Mouse (Mus musculus) left cerebral cortex, adult 8-10 months (tissue): Measurements from ENCODE around the gene Gm11032. TPM values are rescaled to one million over a fixed set of nuclear protein-coding genes. Genes with fewer than 3 reads are reported as not detected.
"Not testable (repeated sequence)": the region's sequence is repeated elsewhere in the genome, so short reads cannot be mapped to it uniquely, and the experiment has no call there.

Source experiments
- DNase-seq, 2 experiments: peaks; one replicate each; pipeline ENCODE4 v3.0.0; 2022; ENCODE audit warnings: low spot score in 2 of 2
- total RNA-seq, 4 experiments: library from RNA; stranded (reverse); gene quantifications; 2 replicates each; pipeline ENCODE4 v1.2.4; 2022

Gm11032 gene
- not detected for total RNA-seq

DNA sequence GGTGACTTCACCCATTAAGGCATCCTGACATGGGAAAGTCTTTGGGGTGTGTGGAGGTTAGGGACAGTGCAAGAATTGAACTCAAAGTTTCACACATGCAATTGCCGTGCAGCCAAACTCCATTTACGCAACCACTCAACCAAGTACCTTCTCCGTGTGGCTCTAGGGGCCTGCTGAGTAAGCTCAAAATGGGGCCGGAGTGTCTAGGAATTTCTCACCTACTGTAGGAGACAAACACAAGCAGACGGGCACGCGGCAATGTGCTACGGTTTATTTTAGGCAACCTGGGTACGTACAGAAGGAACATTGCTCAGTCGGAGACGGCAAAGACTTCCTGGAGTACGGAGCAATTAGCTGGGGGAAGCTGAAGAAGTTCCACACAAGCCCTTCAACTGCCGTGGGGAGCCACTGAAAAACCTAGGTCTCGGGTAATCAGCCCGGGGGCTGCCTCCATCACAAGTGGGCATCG, at the start of gene Gm11032:
Gene Gm11032, plus strand, starts transcription at position 51 of the 469 bp plus-strand sequence.
- DNase-seq = peak in 1 of 2 experiments; percentile 39

DNA sequence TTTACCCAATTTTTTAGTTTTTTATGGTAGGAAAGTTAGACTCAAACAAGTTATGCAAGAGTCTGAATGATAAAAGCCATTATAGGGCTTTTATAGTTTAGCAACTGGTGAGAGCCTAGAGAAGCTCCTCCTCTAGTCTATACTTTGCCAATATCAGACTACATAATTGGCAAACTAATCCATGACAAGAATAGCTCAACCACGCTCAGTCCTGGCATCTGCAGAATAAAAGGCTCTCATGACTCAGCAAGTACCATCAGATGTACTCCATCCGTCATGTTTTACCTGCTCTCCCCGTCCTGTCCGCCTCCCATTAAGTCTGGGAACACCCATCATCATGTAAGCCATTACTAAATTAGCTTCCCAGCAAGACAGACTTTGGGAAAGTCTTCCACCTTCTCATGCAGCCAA, 48.4 kb upstream of the Gm11032 start:
- peak in 1 of 2 experiments; percentile 35 for DNase-seq

DNA sequence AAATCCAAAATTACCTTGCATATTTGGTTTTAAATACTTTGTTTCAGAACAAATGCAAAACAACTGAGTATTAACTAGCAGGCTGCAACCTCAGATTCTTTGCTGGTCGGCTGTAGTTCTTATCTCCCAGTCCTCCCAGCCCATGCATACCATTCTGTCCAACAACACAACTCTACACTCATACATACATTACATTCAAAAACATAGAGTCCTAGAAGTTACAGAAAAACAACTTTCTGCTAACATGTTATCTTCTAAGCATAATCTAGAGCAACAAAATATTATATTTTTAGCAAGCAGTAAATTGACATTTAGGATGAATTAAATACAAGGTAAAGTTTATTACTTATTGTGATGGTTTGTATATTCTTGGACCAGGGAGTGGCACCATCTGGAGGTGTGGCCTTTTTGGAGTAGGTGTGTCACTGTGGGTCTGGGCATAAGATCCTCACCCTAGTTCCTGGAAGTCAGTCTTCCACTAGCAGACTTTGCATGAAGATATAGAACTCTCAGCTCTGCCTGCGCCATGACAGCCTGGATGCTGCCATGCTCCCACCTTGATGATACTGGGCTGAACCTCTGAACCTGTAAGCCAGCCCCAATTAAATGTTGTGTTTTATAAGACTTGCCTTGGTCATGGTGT, 43.7 kb upstream of the Gm11032 start:
- DNase-seq = not testable (repeated sequence)

DNA sequence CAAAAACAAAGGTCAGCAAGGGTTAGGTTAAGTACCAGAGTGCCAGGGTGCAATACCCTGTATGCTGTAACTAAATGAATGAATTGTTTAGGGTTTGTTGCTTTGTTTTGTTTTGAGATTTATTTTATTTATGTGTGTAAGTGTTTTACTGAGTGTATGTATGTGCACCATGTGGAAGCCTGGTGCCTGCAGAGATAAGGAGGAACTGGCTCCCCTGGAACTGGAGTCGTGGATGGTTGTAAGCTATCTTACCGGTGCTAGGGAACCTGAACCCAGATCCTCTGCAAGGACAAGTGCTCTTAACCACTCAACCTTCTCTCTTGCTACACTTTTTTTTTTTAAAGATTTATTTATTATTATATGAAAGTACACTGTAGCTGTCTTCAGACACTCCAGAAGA, 42.8 kb upstream of the Gm11032 start:
- no peak for DNase-seq

DNA sequence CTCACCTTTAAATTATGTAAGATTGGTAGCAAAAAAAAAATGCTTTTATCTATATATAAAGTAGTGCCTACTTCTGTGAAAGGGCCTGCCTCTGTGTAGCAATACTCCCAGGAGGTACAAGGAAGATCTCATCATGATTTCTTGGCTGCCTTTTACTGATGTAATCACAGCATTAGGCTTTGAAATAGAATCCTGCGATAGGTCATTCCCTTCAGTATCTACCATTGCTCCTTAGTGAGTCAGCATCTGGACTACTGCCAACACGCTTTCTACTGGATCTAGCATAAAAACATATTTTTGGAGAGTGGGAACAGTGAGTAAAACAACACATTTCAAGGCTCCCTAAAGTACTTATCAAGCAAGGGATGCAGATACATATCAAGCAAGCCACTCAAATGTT, 41.2 kb upstream of the Gm11032 start:
- peak in 1 of 2 experiments; percentile 34 for DNase-seq

DNA sequence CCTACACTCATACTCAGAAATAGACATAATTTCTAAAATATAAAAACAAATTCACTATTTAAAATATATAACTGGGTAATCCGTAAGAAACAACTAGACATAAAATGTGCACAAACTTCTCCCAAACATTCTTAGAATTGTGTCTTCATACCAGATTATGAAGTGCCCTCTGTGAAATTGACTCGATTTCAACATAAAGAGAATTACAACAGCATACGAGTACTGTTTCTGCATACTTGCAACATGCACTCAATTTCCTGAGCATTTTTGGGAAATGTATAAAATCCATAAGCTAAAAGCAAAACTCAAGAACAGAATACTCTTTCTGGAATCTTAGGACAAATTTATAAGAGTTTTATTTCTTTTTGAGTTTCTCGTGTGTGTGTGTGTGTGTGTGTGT, 28.1 kb upstream of the Gm11032 start:
- DNase-seq = no peak

DNA sequence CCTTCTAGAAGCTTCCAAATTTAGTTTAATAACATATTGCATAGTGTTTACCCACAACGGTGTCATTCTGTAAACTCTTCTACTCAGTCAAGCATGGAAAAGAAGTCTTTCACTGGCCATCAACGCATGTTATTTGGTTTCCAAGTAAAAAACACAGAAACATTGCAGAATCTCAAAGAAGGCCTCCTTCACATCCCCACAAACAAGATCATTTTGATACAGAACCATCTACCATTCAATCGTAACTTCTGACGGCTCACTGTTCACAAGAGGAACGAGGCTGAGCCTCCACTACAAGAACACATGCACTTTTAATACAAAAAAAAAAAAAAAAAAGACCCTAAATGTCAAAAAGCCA, 26.4 kb upstream of the Gm11032 start:
- DNase-seq = no peak

DNA sequence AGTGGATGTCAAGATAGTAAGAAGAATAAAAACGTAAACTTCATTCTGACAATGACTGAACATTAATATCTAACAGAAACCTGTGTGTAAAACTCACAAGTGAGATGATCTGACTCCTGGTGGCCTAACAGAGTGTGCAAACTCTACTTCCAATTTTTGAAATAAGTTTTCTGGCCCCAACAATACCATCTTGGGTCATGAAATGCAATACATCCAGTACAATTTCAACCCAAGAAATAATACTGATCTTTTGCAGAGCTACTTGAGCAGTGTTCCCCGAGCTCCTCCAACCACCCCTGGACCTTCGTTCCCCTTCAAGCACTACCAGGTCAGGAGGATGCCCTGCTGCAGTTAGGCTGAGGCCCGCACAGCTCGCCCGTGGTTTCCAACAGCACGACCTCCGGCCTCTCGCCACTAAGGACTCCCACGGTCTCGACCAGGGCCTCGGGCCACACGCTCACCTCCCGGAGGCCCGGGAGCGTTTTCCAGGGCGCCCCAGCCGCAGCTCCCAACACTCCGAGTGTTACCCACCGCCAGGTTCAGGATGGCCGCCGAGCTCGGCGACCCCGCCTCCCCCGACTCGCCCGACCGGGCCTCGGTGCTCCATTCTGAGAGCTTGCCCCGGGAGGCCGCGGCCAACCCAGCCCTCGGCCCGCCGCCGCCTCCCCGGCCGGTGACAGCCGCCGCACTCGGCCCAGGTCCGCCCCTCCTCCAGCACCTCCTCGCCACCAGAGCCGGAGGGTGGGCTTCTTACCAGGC, 25.8 kb upstream of the Gm11032 start:
- DNase-seq = peak; percentile 17 to 33

DNA sequence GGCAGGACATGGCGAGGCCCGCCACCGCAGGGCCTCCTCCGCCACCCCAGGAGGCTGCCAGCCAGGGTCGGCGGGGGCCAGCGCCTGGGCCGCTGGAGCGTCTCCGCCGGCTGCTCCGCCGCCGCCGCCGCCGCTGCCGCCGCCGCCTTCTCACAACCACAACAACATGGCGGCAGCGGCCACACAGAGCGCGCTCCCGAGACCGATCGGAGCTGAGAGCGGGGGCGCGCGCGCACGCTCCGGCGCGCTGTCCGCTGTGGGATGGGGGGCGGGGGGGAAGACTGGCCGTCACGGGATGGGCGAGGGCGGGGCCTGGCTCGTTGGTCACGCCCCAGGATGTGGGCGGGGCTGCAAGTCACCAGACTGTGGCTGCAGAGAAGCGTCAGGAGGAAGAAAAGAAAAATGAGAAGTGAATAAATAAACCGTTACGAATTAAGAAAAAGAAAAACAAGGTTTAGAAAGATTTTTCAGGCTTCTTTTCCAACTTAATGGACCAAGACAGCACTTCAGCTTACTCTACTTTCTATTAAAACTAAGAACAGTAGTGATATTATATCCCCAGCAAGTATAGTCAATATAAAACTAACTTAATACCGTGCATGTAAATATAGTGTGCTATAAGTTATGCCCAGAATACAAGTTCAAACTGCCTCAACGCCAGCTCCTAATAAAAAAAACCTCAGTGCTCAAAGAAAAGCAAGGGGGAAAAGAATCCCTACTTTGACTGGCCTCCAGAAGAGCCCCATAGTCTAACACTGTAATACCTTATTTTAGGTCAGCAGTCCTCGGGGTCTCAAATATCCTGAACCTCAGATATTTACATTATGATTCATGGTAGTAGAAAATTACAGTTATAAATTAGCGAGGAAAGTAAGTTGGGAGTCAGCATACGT, 25.0 kb upstream of the Gm11032 start, which contains the start of gene Mtmr3:
Gene Mtmr3, minus strand, starts transcription at position 256 of the 893 bp plus-strand sequence.
- peak; percentile 69 to 90 for DNase-seq

DNA sequence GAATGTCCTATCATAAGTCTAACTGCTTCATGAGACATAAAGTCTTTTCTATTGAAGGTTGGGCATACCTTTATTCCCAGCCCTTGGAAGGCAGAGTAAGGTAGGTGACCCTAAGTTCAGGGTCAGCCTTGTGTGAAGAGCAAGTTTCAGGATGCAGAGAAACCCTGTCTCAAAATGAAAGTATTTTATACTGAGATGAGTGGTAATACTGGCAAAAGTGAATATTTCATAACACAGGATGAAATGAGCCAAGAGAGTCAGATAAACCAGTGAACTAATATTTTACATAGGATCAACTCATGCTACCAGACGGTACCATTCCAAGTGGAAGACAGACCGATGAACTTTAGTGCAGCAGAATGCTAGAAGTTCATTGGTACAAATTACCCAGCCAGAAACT, 21.5 kb upstream of the Gm11032 start:
- no peak for DNase-seq

DNA sequence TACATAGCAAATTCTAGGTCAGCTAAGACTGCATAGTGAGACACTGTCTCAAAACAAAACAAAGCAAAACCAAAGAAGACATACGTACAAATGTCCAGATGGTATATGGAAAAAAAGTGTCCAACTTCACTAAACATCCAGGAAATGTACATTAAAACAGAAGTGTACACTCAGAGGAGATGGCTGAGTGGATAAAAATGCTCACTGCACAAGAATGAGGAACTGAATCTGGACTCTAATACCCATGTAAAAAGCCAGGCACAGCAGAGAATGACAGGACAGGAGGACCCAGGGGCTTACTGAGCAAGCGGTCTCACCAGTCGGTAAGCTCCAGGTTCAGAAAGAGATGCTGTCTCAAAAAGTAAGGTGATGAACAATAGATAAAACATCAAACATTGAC, 20.0 kb upstream of the Gm11032 start:
- no peak for DNase-seq

DNA sequence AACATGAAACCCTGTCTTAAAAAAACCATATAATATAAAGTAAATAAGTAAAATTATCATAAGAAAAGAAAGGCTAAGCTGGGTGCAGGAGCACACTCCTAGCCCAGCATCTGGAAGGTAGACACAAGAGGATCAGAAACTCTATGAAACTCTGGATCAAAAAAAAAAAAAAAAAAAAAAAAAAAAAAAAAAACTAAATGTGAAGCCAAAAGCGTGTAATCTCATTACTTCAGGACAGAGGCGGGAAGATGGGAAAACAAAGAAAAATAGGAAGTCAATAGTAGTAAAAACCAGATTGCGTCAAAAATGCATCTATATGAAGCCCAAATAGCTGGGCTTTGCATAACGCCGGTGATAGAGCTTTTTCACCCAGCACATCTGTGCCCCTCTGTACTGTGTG, 18.0 kb upstream of the Gm11032 start:
- no peak for DNase-seq

DNA sequence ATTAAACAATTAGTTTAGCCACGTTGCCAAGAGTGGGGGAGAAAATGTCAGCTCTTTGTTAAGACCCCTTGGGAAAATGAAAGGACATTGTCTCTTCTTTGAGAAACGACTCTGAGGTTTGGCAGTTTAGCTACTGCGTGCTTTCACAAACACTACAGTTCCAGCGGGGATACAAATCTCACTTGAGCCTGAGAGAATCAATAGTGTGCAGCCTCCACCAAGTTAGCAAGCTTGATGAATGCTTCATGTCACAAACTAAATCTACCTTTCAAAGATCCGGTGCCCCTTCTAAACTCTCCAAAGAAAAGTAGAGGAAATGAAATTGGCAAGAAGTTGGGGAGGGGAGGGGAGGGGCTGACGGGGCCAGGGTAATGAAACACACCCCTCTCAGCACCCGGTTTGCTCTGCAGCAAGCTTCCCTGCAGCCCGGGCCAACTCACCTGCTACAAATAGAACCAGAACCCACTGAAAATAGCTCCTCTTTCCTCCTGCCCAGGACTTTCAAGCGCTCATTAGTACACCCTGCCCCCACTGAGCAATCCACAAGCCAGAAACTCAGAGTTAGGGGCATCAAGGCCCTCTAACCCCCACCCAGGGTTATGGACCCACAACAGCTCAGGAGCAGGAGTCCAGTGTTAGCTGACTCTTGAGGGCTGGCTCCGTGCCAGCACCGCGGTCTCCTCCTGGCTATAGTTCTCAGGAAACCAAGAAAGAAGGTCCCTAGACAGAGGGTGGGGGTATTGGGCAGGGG, 17.0 kb upstream of the Gm11032 start:
- DNase-seq = no peak

DNA sequence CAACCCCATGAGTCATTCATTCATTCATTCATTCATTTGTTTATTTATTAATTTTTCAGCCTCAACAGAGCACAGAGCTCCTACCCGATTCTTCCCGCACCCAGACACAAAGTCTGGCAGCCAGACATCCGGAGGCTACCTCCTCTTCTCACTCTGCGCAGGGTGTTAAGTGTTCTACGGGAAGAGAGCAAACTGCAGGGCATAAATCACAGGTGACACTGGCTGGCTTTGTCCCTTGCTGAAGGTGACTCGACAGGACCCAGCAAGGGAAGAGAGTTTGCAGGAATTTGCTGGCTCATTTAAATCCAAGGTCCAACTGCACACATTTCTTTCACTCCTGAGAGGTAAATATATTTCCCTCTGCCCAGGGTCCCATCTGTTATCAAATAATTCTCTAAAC, 15.4 kb upstream of the Gm11032 start:
- no peak for DNase-seq

DNA sequence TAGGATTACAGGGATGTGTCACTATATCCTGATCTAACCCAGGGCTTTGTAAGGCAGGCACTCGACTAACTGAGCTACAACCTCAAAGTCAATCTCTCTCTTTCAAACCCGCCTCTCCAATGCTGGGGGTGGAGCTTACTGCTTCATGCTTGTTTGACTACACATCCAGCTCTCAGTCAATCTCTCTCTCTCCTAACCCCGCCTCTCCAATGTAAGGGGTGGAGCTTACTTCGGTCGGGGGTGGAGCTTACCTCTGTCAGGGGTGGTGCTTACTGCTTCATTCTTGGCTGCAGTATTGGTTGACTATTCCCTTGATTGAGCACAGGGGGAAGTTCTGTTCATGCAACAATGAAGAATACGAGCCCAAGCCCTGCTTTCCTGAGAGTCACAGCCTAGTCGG, 14.5 kb upstream of the Gm11032 start:
- DNase-seq = no peak

DNA sequence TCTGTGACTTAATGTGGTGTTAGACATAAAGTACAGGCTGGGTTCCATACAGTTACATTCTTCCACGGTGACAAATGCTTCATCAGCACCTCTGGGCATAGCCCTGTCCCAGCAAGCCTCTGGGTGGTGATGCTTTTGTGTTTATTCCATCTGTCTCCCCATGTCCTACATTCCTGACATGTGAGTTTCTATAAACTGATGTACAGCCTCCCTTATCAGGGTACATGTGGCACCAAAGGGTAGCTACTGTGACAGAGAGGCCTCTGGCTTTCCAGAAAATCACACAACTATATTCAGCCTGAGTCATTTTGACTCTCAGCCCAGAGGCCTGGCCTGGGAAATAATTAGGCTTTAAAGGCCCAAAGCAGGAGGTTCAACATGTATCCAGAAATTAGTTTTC, 13.3 kb upstream of the Gm11032 start:
- DNase-seq = no peak

DNA sequence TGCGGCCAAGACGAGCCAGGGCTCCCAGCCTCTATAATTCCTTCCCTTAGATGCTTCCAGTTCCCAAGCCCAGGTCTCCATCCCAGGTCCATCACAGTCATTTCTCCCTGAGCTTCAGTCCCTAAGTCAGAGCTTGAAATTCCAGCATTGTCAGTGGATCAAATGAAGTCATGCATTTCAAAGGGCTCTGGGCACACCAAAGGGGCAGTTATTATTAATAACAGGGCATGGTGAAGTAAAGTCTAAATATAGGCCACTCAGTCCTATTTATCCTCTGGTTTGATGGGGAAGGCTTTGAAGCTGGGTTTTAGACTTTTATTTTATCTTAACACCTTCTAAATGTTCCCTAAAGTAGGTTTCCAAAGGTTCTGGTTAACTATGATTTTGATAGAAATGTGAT, 8.0 kb upstream of the Gm11032 start:
- DNase-seq = no peak

DNA sequence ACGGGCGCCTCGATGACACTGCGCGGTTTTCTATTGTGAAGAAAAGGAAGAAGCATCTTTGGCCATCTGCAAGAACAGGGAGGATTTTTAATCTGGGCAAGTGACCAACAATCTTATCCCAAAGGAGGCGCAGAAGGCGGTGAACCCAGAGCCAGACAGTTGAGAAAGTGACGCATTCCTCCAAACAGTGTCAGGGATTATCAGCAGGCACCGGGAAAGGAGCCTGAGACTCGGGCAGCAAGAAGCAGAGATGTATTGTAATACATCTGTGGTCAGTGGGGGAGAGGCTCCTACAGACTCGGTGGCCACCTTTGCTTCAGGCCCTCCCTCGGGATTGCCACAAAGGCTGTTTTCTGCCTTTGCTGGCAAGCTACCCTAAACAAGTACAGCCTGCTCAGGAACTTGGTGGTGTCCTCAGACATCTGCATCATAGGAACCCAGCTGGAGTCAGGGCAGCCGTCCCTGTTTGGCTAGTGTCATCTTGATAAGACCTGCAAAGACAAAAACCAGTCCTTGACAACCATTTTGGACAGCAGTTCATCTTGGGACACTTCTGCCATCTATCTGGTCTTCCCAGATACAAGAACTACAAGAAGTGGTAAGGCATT, 738 bp downstream of the Gm11032 start:
- DNase-seq = no peak

DNA sequence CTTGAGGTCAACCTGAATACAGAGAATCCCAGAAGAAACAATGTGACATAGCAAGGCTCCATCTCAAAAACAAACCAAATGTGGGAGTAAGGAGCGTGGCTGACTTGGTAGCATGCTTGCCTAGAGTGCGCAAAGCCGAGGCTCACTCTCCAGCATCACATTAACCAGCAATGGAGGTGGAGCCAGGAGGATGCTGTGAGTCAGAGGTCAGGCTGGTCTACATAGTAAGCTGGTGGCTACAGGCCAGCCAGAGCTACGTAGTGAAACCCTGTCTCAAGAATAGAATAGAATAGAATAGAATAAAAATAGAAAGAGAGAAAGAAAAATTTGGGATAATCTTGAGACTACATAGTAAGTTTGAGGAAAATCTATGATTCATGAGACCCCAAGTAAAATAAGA, 2.0 kb downstream of the Gm11032 start:
- no peak for DNase-seq

DNA sequence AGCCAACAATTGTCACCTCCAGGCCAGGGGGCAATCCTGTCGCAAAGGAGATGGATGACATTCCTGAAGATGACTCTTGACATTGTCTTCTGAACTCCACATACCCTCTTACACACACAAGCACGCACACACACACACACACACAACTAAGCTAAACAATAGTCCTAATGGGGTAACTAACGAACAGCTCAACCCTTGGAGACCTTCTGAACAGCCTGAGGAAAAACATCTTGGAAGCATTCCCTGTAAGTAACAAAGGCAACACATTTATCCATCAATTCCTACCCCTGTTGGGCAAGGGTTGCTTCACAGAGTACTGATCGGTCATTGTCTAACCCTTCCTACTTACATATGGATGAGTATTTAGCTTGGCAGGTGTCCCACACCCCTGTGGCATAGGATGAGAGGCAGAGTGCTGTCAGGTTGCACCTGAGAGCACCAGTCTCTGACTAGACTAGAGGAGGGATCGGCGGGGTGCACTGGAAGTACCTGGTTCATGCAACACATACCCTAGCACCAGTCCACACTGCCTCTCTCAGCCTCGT, 2.6 kb downstream of the Gm11032 start:
- no peak for DNase-seq

DNA sequence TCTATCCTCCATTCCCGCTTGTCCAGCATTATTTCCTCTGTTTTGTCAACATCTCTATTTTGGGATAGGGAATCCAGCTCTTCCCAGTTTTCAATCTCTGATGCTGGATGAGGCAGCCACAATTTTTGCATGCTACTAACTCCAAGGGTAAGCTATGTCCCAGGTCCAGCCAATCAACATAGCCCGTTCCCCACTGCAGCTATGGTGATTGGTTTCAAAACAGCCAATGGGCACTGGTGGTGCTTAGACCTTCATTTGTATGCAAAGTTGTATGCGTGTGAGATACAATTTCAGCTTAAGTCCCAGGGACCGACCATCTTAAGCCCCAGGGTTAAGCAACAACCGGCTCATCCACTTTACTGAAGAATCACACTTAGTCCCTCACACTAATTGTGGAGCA, 3.1 kb downstream of the Gm11032 start:
- DNase-seq = no peak
